Mouse (Mus musculus): ENCODE data around the gene Lyz1. TPM values are rescaled to one million over a fixed set of nuclear protein-coding genes. Genes with fewer than 3 reads are reported as not detected.

Gene Lyz1
- polyA plus RNA-seq (2015; fragmentation: Nextera tagmentation; extraction: Ambion mirVana) = not detected in 2 replicates

DNA sequence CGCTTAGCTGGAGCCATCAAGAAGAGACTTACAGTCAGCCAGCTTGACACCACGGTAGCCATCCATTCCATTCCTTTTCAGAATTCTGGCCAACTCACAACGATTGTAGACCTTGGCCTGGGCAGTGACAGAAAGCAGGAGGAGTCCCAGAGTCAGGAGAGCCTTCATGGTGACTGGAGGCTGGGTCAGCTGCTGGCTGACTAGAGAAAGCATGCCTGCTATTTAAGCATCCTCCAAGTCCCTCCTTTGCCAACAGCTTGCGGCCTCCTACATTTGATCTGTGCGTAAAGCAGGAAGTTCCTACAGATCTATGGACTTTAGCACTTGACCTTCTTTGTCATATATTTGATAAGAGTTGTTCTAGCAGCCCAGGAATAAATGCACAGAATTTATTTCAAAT, at the start of gene Lyz1:
Gene Lyz1 (minus strand): TSS at position 198 of the 400 bp plus-strand sequence.
- ATAC-seq (ENCODE audit: low FRiP score, low read depth) = no peak

DNA sequence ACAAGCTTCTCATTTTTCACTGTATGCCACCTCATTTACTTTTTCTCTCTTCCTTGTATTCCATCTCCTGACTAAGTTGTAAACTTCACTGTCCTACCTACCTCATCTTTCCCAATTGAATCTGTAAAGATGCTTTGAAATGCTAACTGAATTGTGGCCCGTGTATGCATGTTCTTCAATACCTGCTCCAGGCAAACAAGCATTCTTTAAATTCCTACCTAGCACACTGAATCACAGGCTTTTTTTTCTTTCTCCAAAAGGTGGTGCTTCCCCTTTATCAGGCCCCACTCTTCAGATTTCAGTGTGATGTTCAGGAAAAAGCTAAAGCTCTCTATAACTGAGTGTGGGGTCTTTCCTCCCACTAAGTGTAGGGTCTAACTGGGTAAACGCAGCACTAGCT, 49.7 kb upstream of the Lyz1 start:
- no peaks in the 10 kb centered on the region for H3K9me3 ChIP-seq
- H3K4me1 ChIP-seq (replicated peaks) = no peaks in the 10 kb centered on the region
- H3K27ac ChIP-seq (replicated peaks) = no peak overlapping the region
- no peaks in the 10 kb centered on the region for H3K27me3 ChIP-seq
- no peaks in the 10 kb centered on the region for H3K36me3 ChIP-seq
- WGBS = 75% methylated on average over 2 of the region's 2 CpGs
- ATAC-seq (ENCODE audit: low FRiP score, low read depth) = no peak
- H3K4me2 ChIP-seq = no peak overlapping the region
- no peak overlapping the region for H3K9ac ChIP-seq
- no peak overlapping the region for H3K4me3 ChIP-seq

More for the DNA sequence above, at the start of gene Lyz1:
- Histone ChIP-seq H3K9ac (no peak within 1 kb of the TSS), H3K4me3 (no peak within 1 kb of the TSS), H3K9me3 (no peaks in the 10 kb centered on the region), H3K4me2 (no peak within 1 kb of the TSS), H3K36me3 (no peaks in the 10 kb centered on the region), H3K27ac (replicated peaks) (no peak within 1 kb of the TSS), H3K27me3 (no peaks in the 10 kb centered on the region), H3K4me1 (replicated peaks) (no peaks in the 10 kb centered on the region)
- WGBS = 82% methylated on average over 5 of the region's 5 CpGs

DNA sequence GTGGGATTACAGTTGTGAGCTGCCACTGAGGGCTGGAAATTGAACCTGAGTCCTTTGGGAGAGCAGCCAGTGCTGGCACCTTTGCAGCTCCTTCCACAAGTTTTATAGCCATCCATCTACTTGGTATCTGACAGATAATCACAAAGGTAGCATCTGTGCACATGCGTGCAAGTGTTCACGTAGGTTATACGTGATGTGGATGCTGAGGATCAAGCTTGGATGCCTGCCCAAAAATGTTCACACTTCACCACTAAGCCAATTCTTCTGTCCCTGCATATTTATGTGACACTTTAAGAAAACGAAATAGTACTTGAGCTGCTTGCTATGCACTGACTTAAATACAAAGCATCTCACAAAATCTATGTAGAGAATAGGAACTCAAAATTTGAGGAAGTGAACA, 48.4 kb upstream of the Lyz1 start:
- Histone ChIP-seq H3K9me3 (no peaks in the 10 kb centered on the region), H3K9ac (no peak overlapping the region), H3K4me1 (replicated peaks) (no peaks in the 10 kb centered on the region), H3K36me3 (no peaks in the 10 kb centered on the region), H3K27ac (replicated peaks) (no peak overlapping the region), H3K4me2 (no peak overlapping the region), H3K4me3 (no peak overlapping the region), H3K27me3 (no peaks in the 10 kb centered on the region)
- 72% methylated on average over 4 of the region's 4 CpGs for WGBS
- no peak for ATAC-seq (ENCODE audit: low FRiP score, low read depth)

DNA sequence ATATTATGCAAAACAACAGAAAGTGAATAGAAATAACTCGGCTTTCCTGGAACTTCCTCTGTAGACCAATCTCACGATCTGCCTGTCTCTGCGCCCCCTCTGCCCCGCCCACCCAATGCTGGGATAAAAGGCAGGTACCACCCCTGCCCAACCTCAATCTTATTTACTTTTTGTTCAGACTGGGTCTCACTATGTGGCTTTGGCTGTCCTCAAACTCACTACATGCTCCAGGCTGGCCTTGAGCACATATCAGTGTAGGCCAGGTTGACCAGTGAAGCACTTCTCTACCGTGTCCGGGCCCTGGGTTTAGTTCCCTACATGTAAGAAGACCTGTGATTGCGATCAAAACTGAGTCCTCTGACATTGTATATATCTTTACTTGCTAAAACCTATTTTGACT, 46.6 kb upstream of the Lyz1 start:
- WGBS = 84% methylated on average over 7 of the region's 7 CpGs
- no peak overlapping the region for H3K4me3 ChIP-seq
- no peak for ATAC-seq (ENCODE audit: low FRiP score, low read depth)
- H3K9ac ChIP-seq = no peak overlapping the region
- H3K27ac ChIP-seq (replicated peaks) = no peak overlapping the region
- H3K9me3 ChIP-seq = no peaks in the 10 kb centered on the region
- no peaks in the 10 kb centered on the region for H3K27me3 ChIP-seq
- no peaks in the 10 kb centered on the region for H3K4me1 ChIP-seq (replicated peaks)
- H3K36me3 ChIP-seq = no peaks in the 10 kb centered on the region
- no peak overlapping the region for H3K4me2 ChIP-seq

DNA sequence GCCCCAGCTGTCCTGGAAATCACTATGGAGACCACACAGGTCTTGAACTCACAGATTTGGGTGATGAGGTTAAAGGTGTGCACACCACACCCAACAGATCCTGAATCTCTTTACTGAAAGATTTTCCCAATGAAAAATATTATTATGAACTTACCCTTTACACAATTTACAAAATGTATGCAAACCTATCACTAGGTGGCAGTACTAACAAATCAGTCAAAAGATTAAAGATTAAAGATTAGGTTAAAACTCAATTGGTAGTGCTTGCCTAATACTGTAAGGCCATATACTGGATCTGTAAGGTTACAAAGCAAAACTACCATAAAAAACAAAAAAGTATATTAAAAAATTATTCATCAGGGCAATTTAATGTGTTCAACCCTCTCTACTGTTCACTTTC, 45.3 kb upstream of the Lyz1 start:
- Histone ChIP-seq H3K9me3 (no peaks in the 10 kb centered on the region), H3K4me3 (no peak overlapping the region)
- no peak for ATAC-seq (ENCODE audit: low FRiP score, low read depth)

DNA sequence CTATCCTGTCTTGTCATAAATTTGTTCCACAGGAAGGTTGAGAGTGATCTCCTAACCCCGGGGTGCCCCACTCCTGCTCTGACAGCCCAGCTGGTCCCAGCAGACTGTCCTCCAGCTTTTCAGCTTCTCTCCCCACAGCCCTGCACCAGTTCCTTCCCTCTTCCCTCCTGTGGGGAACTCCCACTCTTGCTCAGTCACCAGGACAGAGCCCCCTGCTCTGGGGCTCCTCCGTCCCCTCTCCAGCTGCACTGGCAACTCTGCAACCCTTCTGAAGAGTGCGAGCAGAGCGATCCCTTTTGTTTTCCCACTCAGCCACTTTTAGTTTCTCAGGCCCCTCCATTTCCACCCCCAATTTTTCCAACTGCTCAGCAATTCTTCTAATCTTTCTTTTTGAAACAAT, 43.0 kb upstream of the Lyz1 start:
- no peaks in the 10 kb centered on the region for H3K9me3 ChIP-seq
- no peaks in the 10 kb centered on the region for H3K27me3 ChIP-seq
- no peak overlapping the region for H3K4me3 ChIP-seq
- no peak overlapping the region for H3K4me2 ChIP-seq
- no peaks in the 10 kb centered on the region for H3K36me3 ChIP-seq
- no peak overlapping the region for H3K27ac ChIP-seq (replicated peaks)
- WGBS = 42% methylated on average over 4 of the region's 4 CpGs
- no peaks in the 10 kb centered on the region for H3K4me1 ChIP-seq (replicated peaks)
- no peak for ATAC-seq (ENCODE audit: low FRiP score, low read depth)
- H3K9ac ChIP-seq = no peak overlapping the region

More for the DNA sequence above, 45.3 kb upstream of the Lyz1 start:
- no peaks in the 10 kb centered on the region for H3K36me3 ChIP-seq
- no peaks in the 10 kb centered on the region for H3K4me1 ChIP-seq (replicated peaks)
- no peak overlapping the region for H3K27ac ChIP-seq (replicated peaks)
- no peaks in the 10 kb centered on the region for H3K27me3 ChIP-seq
- H3K9ac ChIP-seq = no peak overlapping the region
- H3K4me2 ChIP-seq = no peak overlapping the region

DNA sequence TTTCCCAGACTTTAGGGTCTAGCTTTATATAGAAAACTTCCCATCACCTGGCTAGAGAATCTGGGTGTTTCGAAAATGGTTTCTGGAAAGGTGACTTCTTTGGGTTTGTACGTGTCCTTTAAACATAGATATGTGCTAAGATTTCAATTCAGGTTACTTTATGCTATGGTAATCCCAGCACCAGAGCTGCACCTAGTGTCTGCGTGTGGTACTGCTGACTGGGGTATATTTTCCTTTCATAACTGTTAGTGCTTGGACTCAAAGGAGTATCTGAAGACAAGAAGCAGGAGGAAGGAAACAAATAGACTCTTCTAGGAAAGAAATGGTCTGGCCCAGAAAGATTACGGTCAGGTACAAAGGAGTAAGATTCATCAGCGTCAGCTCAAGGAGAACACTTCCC, 37.9 kb upstream of the Lyz1 start:
- H3K4me1 ChIP-seq (replicated peaks) = no peaks in the 10 kb centered on the region
- no peaks in the 10 kb centered on the region for H3K36me3 ChIP-seq
- no peak overlapping the region for H3K9ac ChIP-seq
- no peak overlapping the region for H3K4me2 ChIP-seq
- no peak overlapping the region for H3K27ac ChIP-seq (replicated peaks)
- no peaks in the 10 kb centered on the region for H3K9me3 ChIP-seq
- no peaks in the 10 kb centered on the region for H3K27me3 ChIP-seq
- no peak overlapping the region for H3K4me3 ChIP-seq
- ATAC-seq (ENCODE audit: low FRiP score, low read depth) = no peak
- WGBS = 82% methylated on average over 5 of the region's 5 CpGs

DNA sequence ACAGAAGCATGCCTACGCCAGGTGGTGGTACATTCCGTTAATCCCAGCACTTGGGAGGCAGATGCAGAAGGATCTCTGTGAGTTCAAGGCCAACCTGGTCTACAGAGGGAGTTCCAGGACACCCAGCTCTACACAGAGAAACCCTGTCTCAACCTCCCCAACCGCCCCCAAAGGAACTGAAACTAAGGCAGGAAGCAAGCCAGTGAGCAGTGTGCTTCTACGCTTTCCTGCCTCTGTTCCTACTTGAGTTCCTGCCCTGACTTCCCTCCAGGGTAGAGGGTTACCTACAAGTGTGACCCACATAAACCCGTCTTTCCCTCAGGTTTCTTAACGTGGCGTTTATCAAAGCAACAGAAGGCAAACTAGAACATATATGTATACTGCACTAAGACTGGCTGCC, 31.1 kb upstream of the Lyz1 start:
- WGBS = 89% methylated on average over 7 of the region's 7 CpGs
- no peak overlapping the region for H3K4me3 ChIP-seq
- no peak for ATAC-seq (ENCODE audit: low FRiP score, low read depth)

DNA sequence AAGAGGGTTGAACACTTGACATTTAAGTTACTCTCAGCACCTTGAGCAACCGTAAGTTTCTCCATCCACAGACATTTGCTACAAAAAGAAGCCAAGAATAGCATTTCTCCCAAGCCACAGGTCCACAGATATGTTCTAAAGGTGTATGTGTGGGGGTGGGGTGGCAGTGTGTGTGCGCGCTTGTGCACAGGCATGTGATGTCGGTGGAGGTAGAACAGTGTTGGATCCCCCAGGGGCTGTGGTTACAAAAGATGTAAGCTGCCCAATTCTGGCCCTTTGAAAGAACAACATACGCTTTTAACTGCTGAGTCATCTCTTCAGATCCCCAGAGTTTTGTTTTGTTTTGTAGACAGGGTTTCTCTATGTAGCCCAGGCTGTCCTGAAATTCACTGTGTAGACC, 30.0 kb upstream of the Lyz1 start:
- no peaks in the 10 kb centered on the region for H3K4me1 ChIP-seq (replicated peaks)
- no peak overlapping the region for H3K9ac ChIP-seq
- no peaks in the 10 kb centered on the region for H3K27me3 ChIP-seq
- no peak overlapping the region for H3K4me2 ChIP-seq
- 95% methylated on average over 5 of the region's 5 CpGs for WGBS
- no peak overlapping the region for H3K27ac ChIP-seq (replicated peaks)
- no peak overlapping the region for H3K4me3 ChIP-seq
- H3K9me3 ChIP-seq = no peaks in the 10 kb centered on the region
- H3K36me3 ChIP-seq = no peaks in the 10 kb centered on the region
- ATAC-seq (ENCODE audit: low FRiP score, low read depth) = no peak

More for the DNA sequence above, 31.1 kb upstream of the Lyz1 start:
- no peaks in the 10 kb centered on the region for H3K27me3 ChIP-seq
- no peaks in the 10 kb centered on the region for H3K9me3 ChIP-seq
- H3K27ac ChIP-seq (replicated peaks) = no peak overlapping the region
- H3K4me1 ChIP-seq (replicated peaks) = no peaks in the 10 kb centered on the region
- H3K9ac ChIP-seq = no peak overlapping the region
- H3K36me3 ChIP-seq = no peaks in the 10 kb centered on the region
- H3K4me2 ChIP-seq = no peak overlapping the region

DNA sequence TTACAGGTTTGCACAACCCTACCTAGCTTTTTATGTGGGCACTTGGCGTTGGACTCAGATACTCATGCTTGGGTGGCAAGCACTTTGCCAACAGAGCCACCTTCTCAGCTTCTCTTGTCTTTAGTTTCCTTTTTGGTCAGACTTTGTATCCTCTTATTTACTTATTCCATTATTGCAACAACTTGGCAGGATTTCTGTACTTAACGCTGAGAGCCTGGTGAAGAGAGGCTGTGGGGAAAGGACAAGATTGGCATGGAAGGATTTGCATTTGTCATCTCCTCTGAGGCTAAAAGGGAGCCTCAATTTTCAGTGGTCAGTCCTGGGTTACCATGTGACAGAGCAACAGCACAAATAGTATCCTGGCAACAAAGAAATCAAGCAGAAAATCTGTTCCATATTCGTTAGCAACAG, 27.9 kb upstream of the Lyz1 start:
- WGBS = 58% methylated on average over 3 of the region's 3 CpGs
- ATAC-seq (ENCODE audit: low FRiP score, low read depth) = no peak
- no peak overlapping the region for H3K4me2 ChIP-seq

DNA sequence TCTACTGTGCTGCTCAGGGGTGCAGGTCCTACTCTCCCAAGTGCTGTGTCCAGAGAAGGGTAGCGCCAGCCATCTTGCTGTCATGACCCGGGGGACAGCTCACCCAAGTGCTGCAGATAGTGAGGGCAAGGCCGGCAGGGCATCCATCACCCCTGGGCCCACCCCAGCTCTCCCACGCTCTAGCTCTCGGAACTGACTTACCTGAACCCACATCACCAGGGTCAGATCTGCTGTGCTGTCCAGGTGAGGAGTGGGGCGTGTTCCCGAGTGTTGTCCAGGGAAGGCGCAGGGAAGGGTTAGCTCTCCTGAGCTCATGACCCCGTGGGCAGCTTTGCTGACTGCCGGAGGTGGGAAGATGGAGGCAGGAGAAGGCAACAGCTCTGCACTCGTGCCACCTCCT, 23.7 kb upstream of the Lyz1 start:
- Histone ChIP-seq H3K4me3 (no peak overlapping the region), H3K4me2 (no peak overlapping the region), H3K27me3 (no peaks in the 10 kb centered on the region), H3K36me3 (no peaks in the 10 kb centered on the region), H3K4me1 (replicated peaks) (no peaks in the 10 kb centered on the region), H3K27ac (replicated peaks) (no peak overlapping the region), H3K9me3 (no peaks in the 10 kb centered on the region), H3K9ac (no peak overlapping the region)
- WGBS = 95% methylated on average over 11 of the region's 11 CpGs
- no peak for ATAC-seq (ENCODE audit: low FRiP score, low read depth)

More for the DNA sequence above, 27.9 kb upstream of the Lyz1 start:
- Histone ChIP-seq H3K27me3 (no peaks in the 10 kb centered on the region), H3K27ac (replicated peaks) (no peak overlapping the region), H3K4me1 (replicated peaks) (no peaks in the 10 kb centered on the region), H3K36me3 (no peaks in the 10 kb centered on the region), H3K9ac (no peak overlapping the region), H3K4me3 (no peak overlapping the region), H3K9me3 (no peaks in the 10 kb centered on the region)

DNA sequence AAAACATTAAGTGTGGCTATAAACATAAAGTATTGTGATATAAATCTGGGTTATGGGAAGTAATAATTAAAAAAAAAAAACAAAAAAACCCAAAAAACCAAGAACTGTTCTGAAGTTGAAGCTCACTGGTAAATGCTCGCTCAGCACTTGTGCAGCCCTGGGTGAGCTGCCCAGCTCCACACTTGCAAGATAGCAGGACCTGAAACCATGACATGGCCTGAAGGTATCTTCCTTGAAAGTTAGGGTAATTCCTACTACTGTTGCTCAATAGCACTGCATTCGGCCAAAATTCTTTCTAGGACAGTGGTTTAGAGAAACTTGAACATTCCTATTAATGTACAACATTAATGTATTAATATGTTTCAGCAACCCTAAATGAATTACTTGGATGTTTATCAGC, 20.5 kb upstream of the Lyz1 start:
- WGBS = 90% methylated on average over 2 of the region's 2 CpGs
- Histone ChIP-seq H3K27ac (replicated peaks) (no peak overlapping the region), H3K27me3 (no peaks in the 10 kb centered on the region), H3K9me3 (no peaks in the 10 kb centered on the region), H3K4me1 (replicated peaks) (no peaks in the 10 kb centered on the region), H3K4me3 (no peak overlapping the region), H3K36me3 (no peaks in the 10 kb centered on the region), H3K9ac (no peak overlapping the region), H3K4me2 (no peak overlapping the region)
- ATAC-seq (ENCODE audit: low FRiP score, low read depth) = no peak

DNA sequence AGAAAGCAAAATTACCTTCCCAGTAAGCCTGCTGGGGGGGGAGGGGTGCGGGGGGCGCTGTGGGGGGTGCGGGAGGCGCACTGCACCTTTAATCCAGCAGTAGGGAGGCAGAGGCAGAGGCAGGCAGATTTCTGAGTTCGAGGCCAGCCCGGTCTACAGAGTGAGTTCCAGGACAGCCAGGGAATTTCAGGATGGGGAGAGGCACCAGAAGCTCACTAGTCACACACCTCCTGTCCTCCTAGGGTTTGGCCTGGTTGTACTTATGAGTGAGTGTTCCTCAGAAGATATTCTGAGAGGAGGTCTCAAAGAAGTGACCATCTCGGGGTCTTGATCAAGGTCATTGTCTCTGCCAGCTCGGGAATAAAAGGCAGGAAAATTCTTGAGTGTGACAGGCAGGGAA, 19.5 kb upstream of the Lyz1 start:
- Histone ChIP-seq H3K4me1 (replicated peaks) (no peaks in the 10 kb centered on the region), H3K27me3 (no peaks in the 10 kb centered on the region), H3K9me3 (no peaks in the 10 kb centered on the region), H3K4me3 (no peak overlapping the region), H3K36me3 (no peaks in the 10 kb centered on the region), H3K9ac (no peak overlapping the region), H3K4me2 (no peak overlapping the region), H3K27ac (replicated peaks) (no peak overlapping the region)
- WGBS = 81% methylated on average over 8 of the region's 8 CpGs
- no peak for ATAC-seq (ENCODE audit: low FRiP score, low read depth)
